Comparison of ENCODE assay signal across 7 mouse cellular contexts in the genomic region with DNA sequence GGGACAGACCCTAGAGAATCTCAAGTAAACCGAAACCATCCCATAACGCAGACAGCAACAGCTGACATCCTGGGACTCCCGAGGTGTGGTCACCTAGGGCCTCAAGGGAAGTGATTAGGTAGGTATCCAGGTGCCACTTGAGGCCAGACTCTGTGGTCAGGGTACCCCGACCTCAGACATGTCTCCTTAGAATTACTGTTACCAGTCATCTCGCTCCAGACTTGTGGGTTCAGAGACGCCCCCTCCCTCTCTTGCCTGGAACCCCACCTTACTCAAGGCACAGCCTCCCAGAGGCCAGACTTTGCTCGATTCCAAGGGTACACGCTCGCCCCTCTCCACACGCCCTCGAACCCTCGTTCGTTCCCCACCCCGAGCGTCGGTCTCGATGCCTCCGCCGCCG. TPM values are rescaled to one million over a fixed set of nuclear protein-coding genes. Genes with fewer than 3 reads are reported as not detected.
DNase-seq lines count a peak whose midpoint lies in the region; ATAC-seq lines count a peak whose summit lies in the region.

No protein-coding gene starts in this region.

- no peaks in the 10 kb centered on the region for H3K27me3 ChIP-seq in embryonic facial prominence, embryonic 15.5 days
- no peaks in the 10 kb centered on the region for H3K27me3 ChIP-seq in intestine, embryonic 16.5 days (replicated peaks; ENCODE audit: control insufficient read depth, insufficient read depth, low read length)

- H3K4me1 ChIP-seq in embryonic facial prominence, embryonic 15.5 days = peaks cover 59% of the 10 kb centered on the region
- H3K4me1 ChIP-seq in intestine, embryonic 16.5 days (ENCODE audit: control insufficient read depth, insufficient read depth, low read length) = peaks cover 54% of the 10 kb centered on the region

- H3K4me3 ChIP-seq in embryonic facial prominence, embryonic 15.5 days (replicated peaks) = peak overlapping the region; percentile 76
- peak overlapping the region; percentile 90 for H3K4me3 ChIP-seq in intestine, embryonic 16.5 days (ENCODE audit: low read length)

- peak overlapping the region; percentile 88 for H3K27ac ChIP-seq in embryonic facial prominence, embryonic 15.5 days (replicated peaks)
- peak overlapping the region; percentile 92 for H3K27ac ChIP-seq in intestine, embryonic 16.5 days (ENCODE audit: low read length)

- no peaks in the 10 kb centered on the region for H3K9me3 ChIP-seq in embryonic facial prominence, embryonic 15.5 days (replicated peaks)
- no peaks in the 10 kb centered on the region for H3K9me3 ChIP-seq in intestine, embryonic 16.5 days (ENCODE audit: control insufficient read depth, low read length)

- ATAC-seq in embryonic facial prominence, embryonic 15.5 days (ENCODE audit: insufficient number of reproducible peaks, low FRiP score, low TSS enrichment, low read depth) = peak; percentile 30; the same call in 1 of the 2 replicates
- ATAC-seq in intestine, embryonic 16.5 days = peak; percentile 27
- no peak for ATAC-seq in megakaryocyte-erythroid progenitor cell, adult 5-6 weeks (replicated peaks; ENCODE audit: low FRiP score, low TSS enrichment, poor library complexity, severe bottlenecking)

- WGBS in embryonic facial prominence, embryonic 15.5 days = 1% methylated on average over 20 of the region's 20 CpGs
- 1% methylated on average over 20 of the region's 20 CpGs for WGBS in intestine, embryonic 16.5 days

- H3K9ac ChIP-seq in embryonic facial prominence, embryonic 15.5 days = peak overlapping the region; percentile 77
- H3K9ac ChIP-seq in intestine, embryonic 16.5 days (ENCODE audit: low read depth, low read length) = peak overlapping the region; percentile 98

- H3K4me2 ChIP-seq in embryonic facial prominence, embryonic 15.5 days (replicated peaks) = peak overlapping the region; percentile 79
- H3K4me2 ChIP-seq in intestine, embryonic 16.5 days (ENCODE audit: low read depth, low read length) = peak overlapping the region; percentile 85

- DNase-seq in thymus, postnatal 25 days = peak; percentile 10
- DNase-seq in thymus, postnatal 36 days = no peak
- peak; percentile 37 for DNase-seq in neural tube, embryonic 10.5 days (ENCODE audit: extremely low spot score, low spot score)
- no peak for DNase-seq in gastrocnemius, adult 18-20 months (ENCODE audit: low spot score)

- peaks cover 17% of the 10 kb centered on the region for H3K36me3 ChIP-seq in embryonic facial prominence, embryonic 15.5 days
- no peaks in the 10 kb centered on the region; the same call in 1 of the 2 replicates for H3K36me3 ChIP-seq in intestine, embryonic 16.5 days (ENCODE audit: control insufficient read depth, insufficient read depth, low read length)

RNA-seq across cellular contexts. Expression of a gene that starts 0.5 kb away (rescaled TPM):
- polyA plus RNA-seq in embryonic facial prominence, embryonic 15.5 days (2015; fragmentation: Nextera tagmentation; extraction: Ambion mirVana) = 122 and 129 TPM in 2 replicates
- polyA plus RNA-seq in intestine, embryonic 16.5 days (2015; fragmentation: Nextera tagmentation; extraction: Ambion mirVana) = 132 and 137 TPM in 2 replicates
- 10 to 100 TPM; 15.2 to 21.4 TPM for total RNA-seq in gastrocnemius, adult 18-20 months (2021)
- total RNA-seq in megakaryocyte-erythroid progenitor cell, adult 5-6 weeks (2014; fragmentation: Nextera tagmentation) = 33.3 and 36.1 TPM in 2 replicates
- total RNA-seq in megakaryocyte-erythroid progenitor cell, adult 5-6 weeks (2017) = 38.8 and 45.1 TPM in 2 replicates

RNA-seq across cellular contexts. Expression of a gene that starts 0.6 kb away (rescaled TPM):
- 41.2 and 43.6 TPM in 2 replicates for polyA plus RNA-seq in embryonic facial prominence, embryonic 15.5 days (2015; fragmentation: Nextera tagmentation; extraction: Ambion mirVana)
- polyA plus RNA-seq in intestine, embryonic 16.5 days (2015; fragmentation: Nextera tagmentation; extraction: Ambion mirVana) = 36.4 and 43.5 TPM in 2 replicates
- total RNA-seq in gastrocnemius, adult 18-20 months (2021) = 100 to 1,000 TPM; 108 to 115 TPM
- total RNA-seq in megakaryocyte-erythroid progenitor cell, adult 5-6 weeks (2014; fragmentation: Nextera tagmentation) = 39.5 and 50.3 TPM in 2 replicates
- 16.6 and 17.3 TPM in 2 replicates for total RNA-seq in megakaryocyte-erythroid progenitor cell, adult 5-6 weeks (2017)

Comparison
In these comparisons a context has a peak if more than half of its experiments do, and no peak if none do; other contexts are left out.
1. DNase-seq: peak in thymus, postnatal 25 days (single experiment) and neural tube, embryonic 10.5 days (single experiment); none in thymus, postnatal 36 days (0 of 2) and gastrocnemius, adult 18-20 months (single experiment).